Mouse (Mus musculus): ENCODE measurements around the gene Cygb.
"Not testable (repeated sequence)": the region's sequence is repeated elsewhere in the genome, so short reads cannot be mapped to it uniquely, and the experiment has no call there.

Gene Cygb

GRCm38 (mm10) chr11:116613234-116613633 lies 40.9 kb downstream of the Cygb start:
- no peak for DNase-seq

GRCm38 (mm10) chr11:116612554-116612953 lies 41.6 kb downstream of the Cygb start:
- no peak for DNase-seq

GRCm38 (mm10) chr11:116611883-116612282 lies 42.2 kb downstream of the Cygb start:
- DNase-seq = no peak

- not testable (repeated sequence) for DNase-seq
Observed at GRCm38 (mm10) chr11:116611168-116611567, 42.9 kb downstream of the Cygb start.

GRCm38 (mm10) chr11:116609965-116610630 lies 44.0 kb downstream of the Cygb start:
- no peak for DNase-seq

GRCm38 (mm10) chr11:116607717-116608116 lies 46.4 kb downstream of the Cygb start:
- no peak for DNase-seq

GRCm38 (mm10) chr11:116604097-116604496 lies 50.0 kb downstream of the Cygb start:
- DNase-seq = no peak

GRCm38 (mm10) chr11:116603339-116603738 lies 50.8 kb downstream of the Cygb start:
- no peak for DNase-seq

- no peak for DNase-seq
Observed at GRCm38 (mm10) chr11:116602043-116602442, 52.1 kb downstream of the Cygb start.

GRCm38 (mm10) chr11:116601166-116601565 lies 52.9 kb downstream of the Cygb start:
- DNase-seq = no peak

- no peak for DNase-seq
Observed at GRCm38 (mm10) chr11:116599230-116599629, 54.9 kb downstream of the Cygb start.

- DNase-seq = no peak
Observed at GRCm38 (mm10) chr11:116598193-116598592, 55.9 kb downstream of the Cygb start.

GRCm38 (mm10) chr11:116596766-116597165 lies 57.3 kb downstream of the Cygb start:
- DNase-seq = no peak
